Mouse (Mus musculus) right cerebral cortex, postnatal 4 days (tissue): ENCODE data around the gene Irak2.
A peak's percentile ranks its signal among the peaks of the same experiment; 100 is the strongest.

Experiments used
- DNase-seq: peaks from one replicate; pipeline ENCODE4 v3.0.0-alpha.2; 2022

Irak2 gene

DNA sequence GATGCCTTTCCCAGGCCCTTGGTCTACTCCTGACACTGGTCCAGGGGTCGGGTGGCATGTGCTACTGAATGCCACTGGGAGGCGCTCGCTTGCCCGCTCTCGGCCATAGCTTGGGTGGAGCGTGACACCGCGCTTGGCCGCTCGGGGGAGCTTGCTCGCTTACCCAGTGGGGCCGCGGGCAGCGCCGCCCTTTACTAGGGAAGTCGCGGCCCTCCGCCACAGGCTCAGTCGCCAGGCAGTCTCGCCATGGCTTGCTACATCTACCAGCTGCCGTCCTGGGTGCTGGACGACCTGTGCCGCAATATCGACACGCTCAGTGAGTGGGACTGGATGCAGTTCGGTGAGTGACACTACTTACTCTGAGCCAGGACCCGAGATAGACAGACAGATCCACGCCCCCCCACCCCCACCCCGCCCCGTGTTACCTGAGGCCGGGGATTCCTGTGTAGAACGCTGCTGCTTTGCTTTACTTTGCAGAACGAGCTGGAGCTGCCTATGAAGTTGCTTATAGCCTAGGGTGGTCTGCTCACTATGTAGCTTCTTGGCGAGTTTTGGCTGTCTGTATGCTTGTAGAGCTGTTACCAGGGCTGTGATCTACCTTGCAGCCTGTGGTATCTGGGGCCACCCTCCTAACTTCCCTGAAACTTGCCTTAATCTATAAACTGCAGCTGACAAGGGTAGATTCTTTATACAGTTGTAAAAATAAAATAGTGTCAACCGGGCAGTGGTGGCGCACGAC is at the start of gene Irak2:
Gene Irak2, plus strand, starts transcription at position 166 of the 739 bp plus-strand sequence.
- DNase-seq = peak; percentile 88

DNA sequence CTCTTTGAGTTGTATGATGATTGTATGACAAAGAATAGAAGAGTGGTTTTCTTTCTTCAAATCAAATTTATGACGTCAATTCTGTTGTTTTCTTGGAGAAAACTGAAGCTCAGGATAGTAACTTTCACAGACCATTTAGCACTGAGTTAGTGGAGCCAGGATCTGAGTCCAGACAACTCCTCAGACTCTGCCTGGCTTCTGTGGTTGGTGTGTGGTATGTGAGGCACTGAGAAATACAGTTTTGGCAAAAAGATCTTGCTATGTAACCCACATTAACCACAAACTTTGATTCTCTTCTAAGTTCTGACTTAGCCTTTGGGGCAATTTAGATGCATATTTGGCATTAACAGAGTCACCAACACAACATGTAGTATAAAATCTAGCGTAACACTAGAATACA is 45.6 kb upstream of the Irak2 start:
- DNase-seq = no peak

- no peak for DNase-seq
Observed at GRCm38 (mm10) chr6:113597945-113598344, 40.3 kb upstream of the Irak2 start.

DNA sequence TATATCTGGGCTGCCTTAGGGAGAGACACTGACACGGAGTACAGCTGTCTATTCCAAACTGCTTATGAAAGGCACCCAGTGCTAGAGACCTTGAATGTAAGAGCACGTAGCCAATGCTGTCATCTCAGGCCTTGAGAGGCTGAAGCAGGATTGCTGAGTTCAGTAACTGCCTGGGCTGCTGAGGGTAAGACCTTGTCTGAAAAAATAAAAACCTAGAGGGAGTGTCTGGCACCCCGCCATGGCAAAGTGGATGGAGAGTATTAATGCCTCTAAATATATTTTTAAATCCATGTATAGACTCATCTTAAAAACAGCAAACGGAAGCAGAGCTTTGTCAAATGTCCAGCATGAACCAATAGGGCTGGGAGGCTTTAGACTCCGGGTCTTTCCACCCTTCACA is 38.4 kb upstream of the Irak2 start:
- peak; percentile 22 for DNase-seq

- DNase-seq = no peak
Observed at GRCm38 (mm10) chr6:113600543-113601139, 37.6 kb upstream of the Irak2 start, which contains the start of gene Fancd2os. Gene Fancd2os (minus strand): TSS chr6:113600715.

- DNase-seq = no peak
Observed at GRCm38 (mm10) chr6:113602821-113603220, 35.4 kb upstream of the Irak2 start.

- no peak for DNase-seq
Observed at GRCm38 (mm10) chr6:113603993-113604392, 34.3 kb upstream of the Irak2 start.

DNA sequence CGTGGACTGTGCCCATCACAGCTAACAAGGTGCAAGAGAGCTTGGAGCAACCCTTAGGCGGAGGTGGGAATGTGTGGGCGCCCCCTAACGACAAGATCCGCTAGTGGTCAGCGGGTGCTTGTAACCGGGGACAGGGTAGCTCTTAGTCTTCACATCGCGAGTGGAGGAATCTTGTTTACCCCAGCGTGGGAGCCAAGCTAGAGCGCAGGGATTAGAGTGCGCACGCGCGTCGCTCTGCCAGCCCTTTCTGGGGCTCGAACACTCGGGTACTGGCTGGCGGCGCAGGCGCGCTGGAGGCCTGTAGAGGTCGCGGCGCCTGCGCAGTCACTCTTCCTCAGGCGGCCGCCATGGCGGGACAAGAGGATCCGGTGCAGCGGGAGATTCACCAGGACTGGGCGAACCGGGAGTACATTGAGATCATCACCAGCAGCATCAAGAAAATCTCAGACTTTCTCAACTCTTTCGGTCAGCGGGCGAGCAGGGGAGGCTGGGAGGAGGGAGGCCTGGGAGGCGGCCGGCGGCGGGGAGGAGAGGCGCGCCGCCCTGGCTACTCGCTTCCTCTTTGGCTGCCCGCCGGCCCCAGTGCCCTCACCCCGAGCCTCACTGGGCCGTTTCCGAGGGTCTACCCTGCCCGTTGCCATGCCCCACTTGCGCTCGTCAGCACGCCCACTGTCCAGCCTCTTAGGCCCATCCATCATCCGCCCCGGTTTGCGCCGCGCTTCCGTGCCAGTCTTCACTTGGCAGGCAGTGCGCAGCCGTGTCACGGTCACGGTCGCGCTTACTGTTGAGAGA is 33.6 kb upstream of the Irak2 start, which contains the start of gene Brk1:
Gene Brk1, plus strand, starts transcription at position 341 of the 792 bp plus-strand sequence.
- DNase-seq = peak; percentile 94

GRCm38 (mm10) chr6:113605224-113605545 is 33.1 kb upstream of the Irak2 start:
- DNase-seq = no peak

DNA sequence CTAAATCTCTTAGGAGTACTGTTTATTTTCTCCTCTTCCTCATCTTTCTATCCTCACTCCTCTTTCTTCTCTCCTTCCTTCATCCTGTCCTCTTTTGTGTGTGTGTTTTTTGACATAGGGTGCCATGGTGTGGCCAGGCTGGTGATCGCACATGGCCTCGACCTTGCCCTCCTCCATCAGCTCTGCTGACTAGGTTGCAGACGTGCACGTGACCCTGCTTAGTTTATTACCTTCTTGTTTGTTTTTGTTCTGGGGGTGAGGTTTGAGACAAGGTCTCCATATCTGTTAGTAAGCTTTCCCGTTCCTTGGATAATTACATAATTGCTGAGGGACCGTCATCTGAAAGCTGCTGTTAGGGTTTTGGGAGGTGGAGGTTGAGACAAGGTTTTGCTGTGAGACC is 29.4 kb upstream of the Irak2 start:
- no peak for DNase-seq

DNA sequence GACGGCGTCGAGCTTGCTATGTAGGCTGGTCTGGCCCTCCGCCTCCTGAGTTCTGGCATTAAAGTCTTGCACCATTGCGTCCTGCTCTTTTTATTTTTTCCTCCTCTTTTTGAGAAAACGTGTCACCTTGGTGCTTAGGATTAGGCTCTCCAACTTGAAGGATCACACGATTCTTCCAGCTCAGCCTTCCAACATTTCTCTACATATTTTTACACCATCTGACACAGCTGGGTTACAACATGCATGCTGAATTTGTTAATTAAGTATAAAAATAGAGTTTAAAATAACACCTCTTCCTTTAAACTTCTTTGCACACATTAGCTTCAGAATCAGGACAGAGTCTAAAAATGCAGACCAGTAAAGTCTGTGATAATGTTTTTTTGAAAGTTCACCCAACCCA is 29.0 kb upstream of the Irak2 start:
- no peak for DNase-seq

DNA sequence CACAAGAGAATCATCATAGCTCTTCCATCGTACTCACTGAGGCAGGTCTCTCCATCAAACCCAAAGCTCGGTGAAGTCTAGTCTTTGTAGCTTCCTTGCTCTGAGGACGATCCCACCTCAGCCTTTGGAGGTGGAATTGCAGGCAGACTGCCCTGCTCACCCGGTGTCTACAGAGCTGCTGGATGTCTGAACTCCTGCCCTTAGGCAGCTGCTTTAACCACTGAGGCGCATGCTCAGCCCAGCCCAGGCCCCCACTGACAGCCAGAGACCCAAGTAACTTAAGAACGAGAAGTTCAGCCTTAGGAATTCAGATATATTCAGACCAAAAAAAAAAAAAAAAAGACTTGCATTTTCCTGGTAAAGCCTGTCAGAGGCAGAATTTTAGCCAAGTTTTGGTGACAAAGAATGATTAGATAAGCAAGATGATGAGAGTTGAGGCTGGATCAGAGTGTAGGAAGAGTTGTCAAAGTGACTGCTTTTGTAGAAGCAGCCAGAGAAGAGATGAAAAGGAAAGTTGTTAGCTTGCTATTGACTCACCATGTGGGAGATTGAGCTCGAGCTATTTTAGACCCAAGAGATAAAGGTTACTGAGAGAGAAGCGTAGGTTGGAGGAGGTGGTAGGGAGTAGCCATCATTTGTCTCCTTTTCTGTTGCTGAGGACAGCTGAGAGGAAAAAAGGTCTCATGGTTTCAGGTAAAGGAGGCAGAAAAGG is 25.9 kb upstream of the Irak2 start:
- DNase-seq = no peak

- no peak for DNase-seq
Observed at GRCm38 (mm10) chr6:113614152-113614551, 24.1 kb upstream of the Irak2 start.

DNA sequence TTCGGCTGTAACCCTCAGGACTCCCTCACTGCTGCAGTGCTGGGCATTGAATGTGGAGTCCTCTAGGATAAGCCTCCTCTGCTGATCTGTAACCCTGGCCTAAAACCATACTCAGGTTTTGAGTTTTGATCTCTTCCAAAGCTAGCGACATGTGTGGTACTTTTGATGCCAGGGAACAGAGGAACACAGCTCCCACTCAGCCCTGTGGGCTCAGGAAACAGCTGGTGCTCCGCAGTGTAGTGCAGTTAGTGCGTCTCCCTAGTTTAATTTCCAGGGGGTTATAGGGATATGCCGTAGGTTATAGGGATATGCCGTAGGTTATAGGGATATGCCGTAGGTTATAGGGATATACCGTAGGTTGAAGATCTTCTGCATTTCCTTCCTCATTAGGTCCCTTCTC is 23.3 kb upstream of the Irak2 start:
- DNase-seq = no peak

- no peak for DNase-seq
Observed at GRCm38 (mm10) chr6:113615489-113615888, 22.8 kb upstream of the Irak2 start.

GRCm38 (mm10) chr6:113623386-113623785 is 14.9 kb upstream of the Irak2 start:
- DNase-seq = no peak

- DNase-seq = peak; percentile 82
Observed at GRCm38 (mm10) chr6:113623941-113624751, 14.1 kb upstream of the Irak2 start, which contains the start of gene Vhl. Gene Vhl (plus strand): TSS chr6:113623959.

GRCm38 (mm10) chr6:113624989-113625770 is 13.1 kb upstream of the Irak2 start:
- peak; percentile 8 for DNase-seq

DNA sequence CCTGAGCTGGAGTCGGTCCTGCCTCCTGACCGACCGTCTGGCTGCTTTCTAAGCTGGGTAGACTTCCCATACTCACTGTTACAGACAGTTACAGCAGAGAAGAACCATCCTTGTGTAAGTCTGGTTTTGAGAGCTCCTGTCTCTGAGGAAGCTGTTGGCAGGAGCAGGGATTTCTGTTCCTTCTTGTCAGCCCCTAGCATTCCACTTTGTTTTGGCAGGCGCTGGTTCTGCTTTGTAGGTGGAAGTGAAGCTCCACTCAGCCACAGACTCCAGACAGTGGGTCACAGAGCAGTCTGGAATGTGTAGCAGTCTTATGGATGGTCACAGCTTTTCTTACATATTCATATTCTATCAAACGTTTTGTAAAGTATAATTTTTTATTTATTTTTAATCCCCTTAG is 7.9 kb upstream of the Irak2 start:
- no peak for DNase-seq

GRCm38 (mm10) chr6:113632863-113633262 is 5.4 kb upstream of the Irak2 start:
- DNase-seq = no peak

GRCm38 (mm10) chr6:113639201-113639600 is 934 bp downstream of the Irak2 start:
- DNase-seq = no peak
